In the genomic region with DNA sequence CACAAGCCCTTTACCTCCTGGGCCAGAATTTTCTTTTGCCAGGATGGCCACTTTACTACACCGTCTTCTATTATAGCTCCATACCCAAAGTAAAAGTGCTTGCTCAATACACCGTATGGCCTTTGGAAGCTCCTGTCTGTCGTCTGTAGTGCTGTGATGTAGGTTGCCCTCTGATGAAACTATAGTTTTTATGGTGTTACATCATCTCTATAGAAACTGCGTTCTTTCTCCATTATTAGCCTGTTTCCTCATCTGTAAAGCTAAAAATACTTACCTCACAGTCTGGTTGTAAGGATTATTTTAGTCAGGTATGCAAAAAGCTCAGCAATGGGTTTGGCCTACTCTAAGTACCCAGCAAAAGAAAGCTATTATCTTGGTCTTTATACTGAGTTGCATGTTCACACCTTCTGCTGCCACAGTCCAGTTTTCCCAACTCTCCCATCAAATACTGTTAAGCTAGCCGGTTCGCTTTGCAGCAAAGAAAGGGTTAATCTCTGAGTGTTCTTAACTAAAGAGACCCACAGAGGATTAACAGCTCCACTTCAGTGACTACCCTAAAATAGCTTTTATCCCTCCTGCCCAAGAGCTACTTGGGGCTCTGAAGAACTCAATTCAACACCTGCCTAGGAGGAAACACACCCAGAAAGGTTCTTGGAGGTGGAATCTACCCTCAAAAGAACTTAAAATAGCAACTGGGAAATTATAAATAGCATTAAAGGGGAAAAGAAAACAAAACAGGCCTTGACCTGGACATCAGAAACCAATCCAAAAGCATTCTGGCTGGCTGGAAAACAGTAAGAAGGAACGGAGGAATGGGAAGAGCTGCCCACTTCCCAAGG, we compare ENCODE assay signal across 8 mouse cellular contexts. TPM values are rescaled to one million over a fixed set of nuclear protein-coding genes. Genes with fewer than 3 reads are reported as not detected.
DNase-seq lines count a peak whose midpoint lies in the region; ATAC-seq and TF ChIP-seq lines count a peak whose summit lies in the region.

No protein-coding gene starts in this region.

- no peak for TF ChIP-seq CTCF in layer of hippocampus, adult 2 months (conservative IDR thresholded peaks at IDR 0.05)

- no peaks in the 10 kb centered on the region for H3K27me3 ChIP-seq in forebrain, embryonic 14.5 days (replicated peaks; ENCODE audit: control insufficient read depth, insufficient read depth, low read length)
- H3K27me3 ChIP-seq in liver, embryonic 15.5 days, result no peaks in the 10 kb centered on the region

- ATAC-seq in forebrain, embryonic 14.5 days, result no peak
- ATAC-seq in liver, embryonic 15.5 days (ENCODE audit: insufficient read depth), result no peak

- H3K9me3 ChIP-seq in forebrain, embryonic 14.5 days (replicated peaks; ENCODE audit: control insufficient read depth, low read length), result no peaks in the 10 kb centered on the region
- H3K9me3 ChIP-seq in liver, embryonic 15.5 days (replicated peaks), result no peaks in the 10 kb centered on the region

- H3K36me3 ChIP-seq in forebrain, embryonic 14.5 days (ENCODE audit: control insufficient read depth, insufficient read depth, low read length), result peaks cover 32% of the 10 kb centered on the region
- peaks cover 50% of the 10 kb centered on the region for H3K36me3 ChIP-seq in liver, embryonic 15.5 days (replicated peaks)

- 38% methylated on average over 7 of the region's 7 CpGs for whole genome bisulfite sequencing in forebrain, embryonic 14.5 days
- 42% methylated on average over 7 of the region's 7 CpGs for WGBS in liver, embryonic 15.5 days (ENCODE audit: insufficient replicate concordance)

- no peak for DNase-seq in layer of hippocampus, adult 2 months (ENCODE audit: low spot score in 2 of 2)
- DNase-seq in layer of hippocampus, adult 11-12 months (ENCODE audit: low spot score), result no peak
- no peak for DNase-seq in forebrain, embryonic 14.5 days (ENCODE audit: low spot score)
- peak; percentile 17 for DNase-seq in retina, embryonic 14.5 days (ENCODE audit: low spot score)
- no peak for DNase-seq in gastrocnemius, postnatal 14 days
- no peak for DNase-seq in left cerebral cortex, adult 8-10 months (ENCODE audit: low spot score in 2 of 2)
- DNase-seq in c-Kit-positive CD71-positive TER-119-positive erythroid progenitor cells, embryonic 14.5 days (ENCODE audit: low spot score), result no peak

- intact Hi-C loops in gastrocnemius, postnatal 14 days (cut with DNase I; ENCODE audit: low total_unique reads), result no loop called here

- H3K4me2 ChIP-seq in forebrain, embryonic 14.5 days (ENCODE audit: low read length), result peak overlapping the region; percentile 95
- peak overlapping the region; percentile 79 for H3K4me2 ChIP-seq in liver, embryonic 15.5 days

- H3K9ac ChIP-seq in forebrain, embryonic 14.5 days (ENCODE audit: low read length), result peak overlapping the region; percentile 96
- peak overlapping the region; percentile 98 for H3K9ac ChIP-seq in liver, embryonic 15.5 days

- H3K4me3 ChIP-seq in layer of hippocampus, adult 2 months, result peak overlapping the region; percentile 89; the same call in 1 of the 2 replicates
- H3K4me3 ChIP-seq in forebrain, embryonic 14.5 days (ENCODE audit: low read depth, low read length), result peak overlapping the region; percentile 94
- H3K4me3 ChIP-seq in liver, embryonic 15.5 days (replicated peaks), result peak overlapping the region; percentile 91

- no peak overlapping the region for H3K27ac ChIP-seq in layer of hippocampus, adult 2 months
- no peak overlapping the region for H3K27ac ChIP-seq in forebrain, embryonic 14.5 days (ENCODE audit: low read depth, low read length)
- peak overlapping the region; percentile 98 for H3K27ac ChIP-seq in liver, embryonic 15.5 days (replicated peaks)

- peaks cover 15% of the 10 kb centered on the region for H3K4me1 ChIP-seq in forebrain, embryonic 14.5 days (ENCODE audit: control insufficient read depth, insufficient read depth, low read length)
- H3K4me1 ChIP-seq in liver, embryonic 15.5 days (replicated peaks), result peaks cover 58% of the 10 kb centered on the region

RNA-seq across cellular contexts. Expression of a gene that starts 2.0 kb away (rescaled TPM):
- total RNA-seq in layer of hippocampus, adult 2 months (2021), result 1 to 10 TPM; 5.5 to 5.8 TPM
- 9.0 and 9.2 TPM in 2 replicates for polyA plus RNA-seq in forebrain, embryonic 14.5 days (2014; fragmentation: Nextera tagmentation; extraction: Ambion mirVana)
- 17.1 TPM in 2 replicates for polyA plus RNA-seq in liver, embryonic 15.5 days (2015; fragmentation: Nextera tagmentation; extraction: Ambion mirVana)
- total RNA-seq in gastrocnemius, postnatal 14 days (2021), result 1 to 10 TPM; 3.5 to 5.8 TPM
- 1 to 10 TPM; 5.8 to 6.8 (median 6.1) TPM for total RNA-seq in left cerebral cortex, adult 8-10 months (2022)

RNA-seq across cellular contexts. Expression of a gene that starts 2.1 kb away (rescaled TPM):
- total RNA-seq in layer of hippocampus, adult 2 months (2021), result 10 to 100 TPM; 16.6 to 19.4 TPM
- polyA plus RNA-seq in forebrain, embryonic 14.5 days (2014; fragmentation: Nextera tagmentation; extraction: Ambion mirVana), result 4.0 and 5.5 TPM in 2 replicates
- 2.6 TPM in 2 replicates for polyA plus RNA-seq in liver, embryonic 15.5 days (2015; fragmentation: Nextera tagmentation; extraction: Ambion mirVana)
- total RNA-seq in gastrocnemius, postnatal 14 days (2021), result 10 to 100 TPM; 13.9 to 16.2 TPM
- 10 to 100 TPM; 16.2 to 17.9 (median 17.3) TPM for total RNA-seq in left cerebral cortex, adult 8-10 months (2022)

RNA-seq across cellular contexts. Expression of a gene that starts 14.0 kb away (rescaled TPM):
- 10 to 100 TPM; 20.6 to 22.5 TPM for total RNA-seq in layer of hippocampus, adult 2 months (2021)
- 23.5 and 27.6 TPM in 2 replicates for polyA plus RNA-seq in forebrain, embryonic 14.5 days (2014; fragmentation: Nextera tagmentation; extraction: Ambion mirVana)
- 2.1 and 2.6 TPM in 2 replicates for polyA plus RNA-seq in liver, embryonic 15.5 days (2015; fragmentation: Nextera tagmentation; extraction: Ambion mirVana)
- 1 to 10 TPM; 1.7 to 1.8 TPM for total RNA-seq in gastrocnemius, postnatal 14 days (2021)
- total RNA-seq in left cerebral cortex, adult 8-10 months (2022), result 10 to 100 TPM; 26.5 to 30.0 (median 27.9) TPM

RNA-seq across cellular contexts. Expression of a gene that starts 52.0 kb away (rescaled TPM):
- 10 to 100 TPM; 50.6 to 55.7 TPM for total RNA-seq in layer of hippocampus, adult 2 months (2021)
- 14.2 and 15.8 TPM in 2 replicates for polyA plus RNA-seq in forebrain, embryonic 14.5 days (2014; fragmentation: Nextera tagmentation; extraction: Ambion mirVana)
- 1.4 and 2.0 TPM in 2 replicates for polyA plus RNA-seq in liver, embryonic 15.5 days (2015; fragmentation: Nextera tagmentation; extraction: Ambion mirVana)
- total RNA-seq in gastrocnemius, postnatal 14 days (2021), result 1 to 10 TPM; 4.4 to 4.9 TPM
- 10 to 100 TPM; 49.9 to 53.8 (median 52.3) TPM for total RNA-seq in left cerebral cortex, adult 8-10 months (2022)

Comparison
In these comparisons a context has a peak if more than half of its experiments do, and no peak if none do; other contexts are left out.
1. RNA of a gene that starts 14.0 kb away (total RNA-seq): 26.5 to 30.0 TPM in left cerebral cortex, adult 8-10 months and 20.6 to 22.5 TPM in layer of hippocampus, adult 2 months; 1.7 to 1.8 TPM in gastrocnemius, postnatal 14 days; every median in the first group is over 4 times any median in the second.
2. Peak in every context shown above with its lines, with median percentiles within 50 percentile points of each other: H3K4me3 ChIP-seq.